Mouse (Mus musculus) heart, adult 2 months (tissue): ENCODE measurements around the gene Gadd45gip1.

Source experiments
- CTCF ChIP-seq: fragments of 200-600 bp; IDR thresholded peaks from 2 replicates; pipeline ENCODE4 v1.8.1; 2022; ENCODE audit warnings: antibody characterized with exemption, mild to moderate bottlenecking, moderate library complexity
- EP300 ChIP-seq: fragments of 200-500 bp; IDR thresholded peaks from 2 replicates; pipeline ENCODE4 v1.6.1; 2011; ENCODE audit warnings: low read depth, low read length, control low read depth; ENCODE audit not compliant: insufficient read depth
- POLR2A ChIP-seq: fragments of 200-500 bp; IDR thresholded peaks from 2 replicates; pipeline ENCODE4 v1.6.1; 2011; ENCODE audit warnings: mild to moderate bottlenecking, low read depth, low read length, control low read depth; ENCODE audit not compliant: insufficient read depth

- no peak for TF ChIP-seq CTCF
- no peak for TF ChIP-seq EP300
- no peak for TF ChIP-seq POLR2A
Observed at GRCm38 (mm10) chr8:84841514-84841913, 10.2 kb downstream of the Gadd45gip1 start.
